In genomic region chr14:105302708-105303107, GRCm38 (mm10) we compare ENCODE assay signal across 23 mouse cellular contexts. TPM values are rescaled to one million over a fixed set of nuclear protein-coding genes. Genes with fewer than 3 reads are reported as not detected.
DNase-seq lines count a peak whose midpoint lies in the region; ATAC-seq and TF ChIP-seq lines count a peak whose summit lies in the region.
"Had no signal": no experiment of that assay in that cellular context is flagged by ENCODE, and none has a peak within 500 bp of the region (broad histone marks: within the 10 kb centered on the region; RNA-seq: fewer than 3 reads in every experiment).

No protein-coding gene starts in this region.

- H3K9ac ChIP-seq in kidney, postnatal 0 days (ENCODE audit: low read depth, low read length) = no peak overlapping the region
- no peak overlapping the region for H3K9ac ChIP-seq in midbrain, embryonic 14.5 days (replicated peaks; ENCODE audit: low read length)
- H3K9ac ChIP-seq in midbrain, embryonic 11.5 days (ENCODE audit: low read length) = no peak overlapping the region
- no peak overlapping the region for H3K9ac ChIP-seq in stomach, postnatal 0 days (ENCODE audit: low read length)
- H3K9ac ChIP-seq: embryonic facial prominence, embryonic 13.5 days; forebrain, embryonic 13.5 days had no signal

- H3K4me1 ChIP-seq in kidney, postnatal 0 days (replicated peaks; ENCODE audit: insufficient read depth, low read length) = no peaks in the 10 kb centered on the region
- H3K4me1 ChIP-seq in midbrain, embryonic 14.5 days (ENCODE audit: control insufficient read depth, insufficient read depth, low read length) = no peaks in the 10 kb centered on the region
- 0 out of 2 replicates have a peak, but pooled peaks cover 2% of the 10 kb centered on the region for H3K4me1 ChIP-seq in midbrain, embryonic 11.5 days (ENCODE audit: control insufficient read depth, insufficient read depth, low read length)
- H3K4me1 ChIP-seq in stomach, postnatal 0 days (replicated peaks; ENCODE audit: control insufficient read depth, insufficient read depth) = no peaks in the 10 kb centered on the region
- H3K4me1 ChIP-seq: embryonic facial prominence, embryonic 13.5 days; forebrain, embryonic 13.5 days; limb, embryonic 10.5 days had no signal

- TF ChIP-seq CTCF in gastrocnemius, adult 2 months (IDR thresholded peaks at IDR 0.05) = peak; percentile 35; the same call in 1 of the 2 replicates
- peak; percentile 40; the same call in 1 of the 2 replicates for TF ChIP-seq CTCF in kidney, postnatal 0 days (IDR thresholded peaks at IDR 0.05; ENCODE audit: low read depth)
- peak; percentile 52 for TF ChIP-seq CTCF in stomach, postnatal 0 days (IDR thresholded peaks at IDR 0.05; ENCODE audit: low read depth)

- TF ChIP-seq EP300 in stomach, postnatal 0 days (optimal IDR thresholded peaks at IDR 0.05) = no peak

- H3K4me2 ChIP-seq in kidney, postnatal 0 days (ENCODE audit: low read length) = no peak overlapping the region
- H3K4me2 ChIP-seq in midbrain, embryonic 14.5 days (ENCODE audit: low read length) = no peak overlapping the region
- H3K4me2 ChIP-seq in midbrain, embryonic 11.5 days = no peak overlapping the region
- H3K4me2 ChIP-seq in stomach, postnatal 0 days (replicated peaks; ENCODE audit: low read depth) = no peak overlapping the region
- H3K4me2 ChIP-seq: embryonic facial prominence, embryonic 13.5 days; forebrain, embryonic 13.5 days had no signal

- no peak overlapping the region for H3K27ac ChIP-seq in gastrocnemius, adult 2 months
- H3K27ac ChIP-seq in kidney, postnatal 0 days = no peak overlapping the region
- H3K27ac ChIP-seq in midbrain, embryonic 14.5 days (replicated peaks; ENCODE audit: low read depth, low read length) = no peak overlapping the region
- H3K27ac ChIP-seq in midbrain, embryonic 11.5 days (ENCODE audit: low read depth, low read length) = no peak overlapping the region
- H3K27ac ChIP-seq in stomach, postnatal 0 days (replicated peaks) = no peak overlapping the region
- H3K27ac ChIP-seq: embryonic facial prominence, embryonic 13.5 days; forebrain, embryonic 13.5 days; limb, embryonic 10.5 days had no signal

- H3K9me3 ChIP-seq in kidney, postnatal 0 days (replicated peaks; ENCODE audit: low read length) = no peaks in the 10 kb centered on the region
- H3K9me3 ChIP-seq in midbrain, embryonic 14.5 days (ENCODE audit: control insufficient read depth, low read length) = no peaks in the 10 kb centered on the region
- H3K9me3 ChIP-seq in midbrain, embryonic 11.5 days (ENCODE audit: control insufficient read depth, low read length) = no peaks in the 10 kb centered on the region
- H3K9me3 ChIP-seq in stomach, postnatal 0 days (ENCODE audit: control insufficient read depth, low read length) = no peaks in the 10 kb centered on the region
- H3K9me3 ChIP-seq: embryonic facial prominence, embryonic 13.5 days; forebrain, embryonic 13.5 days; limb, embryonic 10.5 days; megakaryocyte, embryonic 14.5 days had no signal

- no peaks in the 10 kb centered on the region for H3K27me3 ChIP-seq in kidney, postnatal 0 days (ENCODE audit: insufficient read depth, low read length)
- H3K27me3 ChIP-seq in midbrain, embryonic 14.5 days (ENCODE audit: control insufficient read depth, insufficient read depth, low read length) = no peaks in the 10 kb centered on the region
- H3K27me3 ChIP-seq in midbrain, embryonic 11.5 days (ENCODE audit: control insufficient read depth, insufficient read depth, low read length) = no peaks in the 10 kb centered on the region
- H3K27me3 ChIP-seq in stomach, postnatal 0 days (ENCODE audit: control insufficient read depth, insufficient read depth, low read length) = no peaks in the 10 kb centered on the region
- H3K27me3 ChIP-seq: embryonic facial prominence, embryonic 13.5 days; forebrain, embryonic 13.5 days; megakaryocyte, embryonic 14.5 days had no signal

- no peak for ATAC-seq in kidney, postnatal 0 days (replicated peaks; ENCODE audit: low FRiP score, low read depth)
- no peak for ATAC-seq in midbrain, embryonic 14.5 days (ENCODE audit: low FRiP score, low TSS enrichment)
- no peak for ATAC-seq in midbrain, embryonic 11.5 days (ENCODE audit: low FRiP score)
- no peak for ATAC-seq in stomach, postnatal 0 days (ENCODE audit: low FRiP score, low TSS enrichment)
- no peak for ATAC-seq in inflammation-experienced regulatory T-cells, adult 6 months
- ATAC-seq: forebrain, embryonic 13.5 days; midbrain, embryonic 16.5 days had no signal

- 0 out of 2 replicates have a peak, but pooled peaks cover 3% of the 10 kb centered on the region for H3K36me3 ChIP-seq in kidney, postnatal 0 days (ENCODE audit: insufficient read depth, low read length)
- H3K36me3 ChIP-seq in midbrain, embryonic 14.5 days (ENCODE audit: control insufficient read depth, insufficient read depth, low read length) = peaks cover 16% of the 10 kb centered on the region; the same call in 1 of the 2 replicates
- H3K36me3 ChIP-seq in midbrain, embryonic 11.5 days (ENCODE audit: control insufficient read depth, insufficient read depth, low read length) = no peaks in the 10 kb centered on the region
- H3K36me3 ChIP-seq in stomach, postnatal 0 days (ENCODE audit: control insufficient read depth, insufficient read depth, low read length) = no peaks in the 10 kb centered on the region

- WGBS in kidney, postnatal 0 days = 71% methylated on average over 4 of the region's 4 CpGs
- 62% methylated on average over 4 of the region's 4 CpGs for WGBS in midbrain, embryonic 14.5 days
- 67% methylated on average over 4 of the region's 4 CpGs for WGBS in midbrain, embryonic 11.5 days
- 71% methylated on average over 4 of the region's 4 CpGs for WGBS in stomach, postnatal 0 days

- intact Hi-C loops in gastrocnemius, adult 2 months (cut with DNase I) = no loop called here

- no peak overlapping the region for H3K4me3 ChIP-seq in gastrocnemius, adult 2 months
- no peak overlapping the region for H3K4me3 ChIP-seq in kidney, postnatal 0 days (replicated peaks; ENCODE audit: low read depth, low read length)
- no peak overlapping the region for H3K4me3 ChIP-seq in midbrain, embryonic 14.5 days (replicated peaks; ENCODE audit: low read depth, low read length)
- H3K4me3 ChIP-seq in midbrain, embryonic 11.5 days (ENCODE audit: low read depth, low read length) = no peak overlapping the region
- H3K4me3 ChIP-seq in stomach, postnatal 0 days (ENCODE audit: low read depth, low read length) = no peak overlapping the region
- H3K4me3 ChIP-seq: embryonic facial prominence, embryonic 13.5 days; erythroblast, embryonic 14.5 days; forebrain, embryonic 13.5 days; limb, embryonic 10.5 days; megakaryocyte, embryonic 14.5 days had no signal

- DNase-seq in gastrocnemius, adult 2 months = no peak
- DNase-seq in gastrocnemius, adult 18-20 months (ENCODE audit: low spot score) = no peak
- DNase-seq in kidney, postnatal 0 days (ENCODE audit: low spot score) = peak; percentile 49
- DNase-seq in kidney, postnatal 25 days = no peak
- DNase-seq in midbrain, embryonic 14.5 days = peak; percentile 34
- no peak for DNase-seq in midbrain, embryonic 11.5 days (ENCODE audit: low spot score, missing footprints)
- DNase-seq in stomach, postnatal 0 days (ENCODE audit: low spot score) = no peak
- DNase-seq: adrenal gland, postnatal 14 days; B cell, adult 2 months; cerebellum, adult 8-10 months; cerebellum, postnatal 36 days; embryo, embryonic 11 days; gastrocnemius, postnatal 25 days; kidney, adult 2 months; kidney, postnatal 36 days; thymus, postnatal 25 days had no signal

RNA-seq across cellular contexts. Expression of gene Ndfip2, which starts 44.3 kb away (rescaled TPM):
- total RNA-seq in gastrocnemius, adult 2 months (2021) = 10 to 100 TPM; 12.8 to 13.0 TPM
- 10 to 100 TPM; 11.8 to 12.6 TPM for total RNA-seq in gastrocnemius, adult 18-20 months (2021)
- 96.7 and 99.0 TPM in 2 replicates for polyA plus RNA-seq in kidney, postnatal 0 days (2015; fragmentation: Nextera tagmentation; extraction: Ambion mirVana)
- 127 and 128 TPM in 2 replicates for polyA plus RNA-seq in midbrain, embryonic 14.5 days (2014; fragmentation: Nextera tagmentation; extraction: Ambion mirVana)
- polyA plus RNA-seq in midbrain, embryonic 11.5 days (2014; fragmentation: Nextera tagmentation; extraction: Ambion mirVana) = 76.1 and 77.0 TPM in 2 replicates
- polyA plus RNA-seq in stomach, postnatal 0 days (2015; fragmentation: Nextera tagmentation; extraction: Ambion mirVana) = 64.2 and 65.1 TPM in 2 replicates
- polyA plus RNA-seq in inflammation-experienced regulatory T-cells, adult 6 months (2017; shearing (Covaris generic)) = 10 to 100 TPM; 40.2 to 58.3 (median 41.3) TPM

Comparison
In these comparisons a context has a peak if more than half of its experiments do, and no peak if none do; other contexts are left out.
1. DNase-seq: peak in kidney, postnatal 0 days (single experiment) and midbrain, embryonic 14.5 days (single experiment); none in gastrocnemius, adult 2 months (single experiment), gastrocnemius, adult 18-20 months (single experiment), kidney, postnatal 25 days (0 of 2), midbrain, embryonic 11.5 days (single experiment) and stomach, postnatal 0 days (single experiment).
2. Peak in every context shown above with its lines, with median percentiles within 50 percentile points of each other: CTCF ChIP-seq.